Mouse (Mus musculus) neural tube, embryonic 12.5 days (tissue): ENCODE data around the gene Smarca4. TPM values are rescaled to one million over a fixed set of nuclear protein-coding genes. Genes with fewer than 3 reads are reported as not detected.

Experiments used
- ATAC-seq: fragments of 200-750 bp; cut with Nextera tagmentation; 2 replicates; pipeline ENCODE4 v1.8.0; 2017; ENCODE audit warnings: low read depth, mild to moderate bottlenecking, moderate TSS enrichment, moderate library complexity; ENCODE audit not compliant: low FRiP score
- H3K27ac ChIP-seq: fragments of 300-500 bp; sonication (generic); 2 replicates; pipeline ENCODE4 v1.5.1; 2016
- H3K27me3 ChIP-seq: fragments of 300-500 bp; sonication (generic); replicated peaks from 2 replicates; pipeline ENCODE4 v1.6.1; 2016; ENCODE audit warnings: mild to moderate bottlenecking
- H3K36me3 ChIP-seq: fragments of 300-500 bp; sonication (generic); 2 replicates; pipeline ENCODE4 v1.6.1; 2016; ENCODE audit warnings: mild to moderate bottlenecking
- H3K4me1 ChIP-seq: fragments of 300-500 bp; sonication (generic); 2 replicates; pipeline ENCODE4 v1.6.1; 2016
- H3K4me2 ChIP-seq: fragments of 300-500 bp; sonication (generic); replicated peaks from 2 replicates; pipeline ENCODE4 v1.6.1; 2016; ENCODE audit warnings: mild to moderate bottlenecking
- H3K4me3 ChIP-seq: fragments of 300-500 bp; sonication (generic); 2 replicates; pipeline ENCODE4 v1.5.1; 2016
- H3K9ac ChIP-seq: fragments of 300-500 bp; sonication (generic); 2 replicates; pipeline ENCODE4 v1.6.1; 2016; ENCODE audit warnings: mild to moderate bottlenecking
- H3K9me3 ChIP-seq: fragments of 300-500 bp; sonication (generic); 2 replicates; pipeline ENCODE4 v1.6.1; 2016; ENCODE audit warnings: mild to moderate bottlenecking
- WGBS: fragments of 180-500 bp; shearing (Covaris S2); methylation state at CpG from one replicate; pipeline ENCODE4 v1.1.7; 2016; 5-methylcytosine and 5-hydroxymethylcytosine counted together
- polyA plus RNA-seq: library from polyadenylated mRNA; unstranded; fragments of >200 nt; fragmentation: Nextera tagmentation; extraction: Ambion mirVana; gene quantifications from 2 replicates; pipeline ENCODE4 v1.2.1, GENCODE M21; 2016

Smarca4 gene
- polyA plus RNA-seq, 1 experiment from 2014 or later: 186 TPM

DNA sequence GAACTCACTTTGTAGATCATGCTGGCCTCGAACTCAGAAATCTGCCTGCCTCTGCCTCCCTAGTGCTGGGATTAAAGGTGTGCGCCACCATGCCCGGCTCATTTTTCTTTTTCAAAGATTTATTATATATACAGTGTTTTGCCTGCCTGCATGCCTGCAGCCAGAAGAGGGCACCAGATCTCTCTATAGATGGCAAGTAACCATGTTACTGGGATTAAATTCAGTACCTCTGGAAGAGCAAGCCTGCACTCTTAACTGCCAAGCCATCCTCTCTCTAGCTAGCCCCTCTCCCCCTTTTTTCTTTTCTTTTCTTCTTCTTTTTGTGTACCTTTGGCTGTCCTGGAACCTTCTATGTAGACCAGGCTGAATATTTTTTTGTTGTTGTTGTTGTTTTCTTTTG is 14.7 kb downstream of the Smarca4 start:
- H3K4me3 ChIP-seq: no peak overlapping the region
- H3K27me3 ChIP-seq: no peaks in the 10 kb centered on the region
- peaks cover 37% of the 10 kb centered on the region for H3K36me3 ChIP-seq
- no peak for ATAC-seq
- H3K9me3 ChIP-seq: no peaks in the 10 kb centered on the region
- H3K4me1 ChIP-seq: peaks cover 5% of the 10 kb centered on the region; the same call in 1 of the 2 replicates
- WGBS: 86% methylated on average over 3 of the region's 3 CpGs
- no peak overlapping the region for H3K9ac ChIP-seq
- no peak overlapping the region for H3K27ac ChIP-seq
- H3K4me2 ChIP-seq: no peak overlapping the region

DNA sequence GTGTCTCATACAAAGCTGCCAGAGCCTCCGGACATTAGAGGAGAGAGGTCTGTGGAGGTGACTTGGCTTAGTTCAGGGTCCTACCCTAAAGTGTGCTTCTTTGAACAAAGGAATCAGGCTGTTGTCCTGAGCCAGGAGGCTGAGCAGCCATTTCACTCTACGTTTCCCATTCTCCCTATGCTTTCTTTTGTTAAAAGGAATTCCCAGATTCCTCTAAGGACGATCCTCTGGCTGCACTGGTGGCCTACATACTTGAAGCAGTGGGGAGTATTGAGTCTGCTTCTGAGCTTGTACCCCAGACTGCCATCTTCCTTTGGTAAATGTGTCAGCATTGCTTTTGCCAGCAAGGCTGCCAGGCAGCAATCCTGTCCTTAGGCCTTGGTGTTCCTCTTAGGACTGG is 17.1 kb downstream of the Smarca4 start:
- WGBS: 72% methylated on average over 3 of the region's 3 CpGs
- Histone ChIP-seq H3K9me3 (no peaks in the 10 kb centered on the region), H3K4me3 (no peak overlapping the region)

DNA sequence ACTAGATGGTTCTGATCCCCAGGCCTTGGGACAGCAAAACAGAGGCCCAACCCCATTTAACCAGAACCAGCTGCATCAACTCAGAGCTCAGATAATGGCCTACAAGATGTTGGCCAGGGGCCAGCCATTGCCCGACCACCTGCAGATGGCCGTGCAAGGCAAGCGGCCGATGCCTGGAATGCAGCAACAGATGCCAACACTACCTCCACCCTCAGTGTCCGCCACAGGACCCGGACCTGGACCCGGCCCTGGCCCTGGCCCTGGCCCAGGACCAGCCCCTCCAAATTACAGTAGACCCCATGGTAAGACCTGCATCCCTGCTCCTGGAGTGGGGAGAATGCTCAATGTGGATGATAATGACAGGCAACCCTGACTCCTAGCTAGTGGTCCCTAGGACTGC is 19.7 kb downstream of the Smarca4 start:
- Histone ChIP-seq H3K9me3 (no peaks in the 10 kb centered on the region), H3K9ac (no peak overlapping the region), H3K4me3 (no peak overlapping the region), H3K4me1 (no peaks in the 10 kb centered on the region), H3K36me3 (peaks cover 87% of the 10 kb centered on the region), H3K27ac (no peak overlapping the region), H3K27me3 (no peaks in the 10 kb centered on the region), H3K4me2 (no peak overlapping the region)
- WGBS: 82% methylated on average over 7 of the region's 7 CpGs
- ATAC-seq: no peak

More for the DNA sequence above, 17.1 kb downstream of the Smarca4 start:
- H3K36me3 ChIP-seq: peaks cover 61% of the 10 kb centered on the region
- H3K9ac ChIP-seq: no peak overlapping the region
- ATAC-seq: no peak
- H3K27ac ChIP-seq: no peak overlapping the region
- H3K4me2 ChIP-seq: no peak overlapping the region
- H3K4me1 ChIP-seq: no peaks in the 10 kb centered on the region
- no peaks in the 10 kb centered on the region for H3K27me3 ChIP-seq

DNA sequence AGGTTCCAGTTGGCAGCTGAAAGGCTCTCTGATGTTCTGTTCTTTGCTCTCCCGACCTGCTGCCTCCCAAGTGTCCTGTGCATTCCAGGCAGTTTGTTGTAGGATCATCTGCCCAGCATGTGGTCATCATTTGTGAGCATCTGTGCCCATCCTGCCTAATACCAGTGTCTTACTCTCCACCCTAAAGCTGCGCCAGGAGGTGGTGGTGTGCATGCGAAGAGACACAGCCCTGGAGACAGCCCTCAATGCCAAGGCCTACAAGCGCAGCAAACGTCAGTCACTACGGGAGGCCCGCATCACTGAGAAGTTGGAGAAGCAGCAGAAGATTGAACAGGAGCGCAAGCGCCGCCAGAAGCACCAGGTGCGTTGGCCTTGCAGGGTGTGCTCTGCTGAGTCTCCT is 23.1 kb downstream of the Smarca4 start:
- no peak for ATAC-seq
- Histone ChIP-seq H3K4me3 (no peak overlapping the region), H3K27ac (no peak overlapping the region), H3K36me3 (peaks cover 100% of the 10 kb centered on the region), H3K27me3 (no peaks in the 10 kb centered on the region), H3K9me3 (no peaks in the 10 kb centered on the region), H3K4me2 (no peak overlapping the region), H3K4me1 (no peaks in the 10 kb centered on the region), H3K9ac (no peak overlapping the region)
- 97% methylated on average over 11 of the region's 11 CpGs for WGBS

DNA sequence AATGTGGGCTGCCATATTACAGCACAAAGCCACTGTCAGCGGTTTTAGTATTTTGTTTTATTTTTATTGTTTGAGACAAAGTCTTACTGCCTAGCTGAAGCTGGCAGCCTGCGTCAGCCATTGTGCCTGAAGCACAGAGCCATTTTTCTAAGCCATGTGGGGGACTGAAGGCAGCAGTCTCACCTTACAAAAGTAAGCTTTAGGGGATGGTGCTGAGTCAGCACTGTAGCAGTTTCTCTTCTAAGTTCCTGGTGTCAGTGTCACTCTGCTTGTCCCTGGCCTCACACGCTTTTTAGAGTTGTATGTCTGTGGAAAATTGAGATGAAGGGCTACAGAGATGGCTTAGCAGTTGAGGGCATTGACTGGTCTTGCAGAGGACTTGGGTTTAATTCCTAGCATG is 30.4 kb downstream of the Smarca4 start:
- peaks cover 87% of the 10 kb centered on the region for H3K36me3 ChIP-seq
- WGBS: 94% methylated on average over 3 of the region's 3 CpGs
- ATAC-seq: no peak

DNA sequence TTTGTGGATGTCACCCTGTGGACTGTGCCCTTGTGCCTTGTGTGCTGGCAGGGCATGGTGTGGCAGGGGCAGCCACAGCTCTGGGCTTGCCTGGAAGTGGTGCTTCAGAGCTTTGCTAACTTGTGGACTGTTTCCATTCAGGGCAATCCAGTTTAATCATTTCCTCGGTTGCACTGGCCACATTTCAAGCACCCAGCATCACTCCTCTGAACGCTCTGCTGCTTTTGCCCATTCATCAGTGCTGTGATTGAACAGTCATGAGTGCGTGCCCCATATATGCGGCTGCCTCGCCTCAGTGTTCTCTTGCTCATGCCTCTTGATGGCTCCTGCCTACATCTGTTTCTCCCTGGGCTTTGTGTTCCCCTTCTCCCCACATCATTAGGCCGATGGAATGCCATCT is 31.8 kb downstream of the Smarca4 start:
- H3K36me3 ChIP-seq: peaks cover 78% of the 10 kb centered on the region
- 89% methylated on average over 6 of the region's 6 CpGs for WGBS

More for the DNA sequence above, 30.4 kb downstream of the Smarca4 start:
- Histone ChIP-seq H3K4me3 (no peak overlapping the region), H3K27me3 (no peaks in the 10 kb centered on the region), H3K9ac (no peak overlapping the region), H3K27ac (no peak overlapping the region), H3K4me1 (no peaks in the 10 kb centered on the region), H3K4me2 (no peak overlapping the region), H3K9me3 (no peaks in the 10 kb centered on the region)

DNA sequence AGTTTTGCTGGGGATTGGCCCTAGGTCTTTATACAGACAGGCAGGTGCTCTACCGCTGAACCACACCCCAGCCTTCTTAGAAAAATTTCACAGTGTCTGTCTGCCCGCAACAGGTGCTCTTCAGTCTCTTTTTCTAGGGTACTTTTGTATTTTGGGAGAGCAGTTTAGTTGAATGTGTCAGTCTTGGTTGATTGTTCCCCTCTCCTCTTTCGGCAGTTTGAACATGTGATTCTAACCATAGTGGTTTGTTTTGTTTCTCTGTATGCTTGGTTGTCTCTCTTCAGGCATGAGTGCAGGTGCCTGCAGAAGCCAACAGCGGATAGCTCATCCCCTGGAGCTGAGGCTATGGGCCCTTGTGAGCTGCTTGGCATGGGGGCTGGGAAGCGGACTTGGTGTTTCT is 36.3 kb downstream of the Smarca4 start:
- 94% methylated on average over 5 of the region's 5 CpGs for WGBS
- Histone ChIP-seq H3K27ac (no peak overlapping the region), H3K36me3 (peaks cover 71% of the 10 kb centered on the region)

More for the DNA sequence above, 31.8 kb downstream of the Smarca4 start:
- no peak overlapping the region for H3K27ac ChIP-seq
- H3K4me3 ChIP-seq: no peak overlapping the region
- H3K4me1 ChIP-seq: no peaks in the 10 kb centered on the region
- no peaks in the 10 kb centered on the region for H3K9me3 ChIP-seq
- no peaks in the 10 kb centered on the region for H3K27me3 ChIP-seq
- ATAC-seq: no peak
- H3K4me2 ChIP-seq: no peak overlapping the region
- no peak overlapping the region for H3K9ac ChIP-seq

DNA sequence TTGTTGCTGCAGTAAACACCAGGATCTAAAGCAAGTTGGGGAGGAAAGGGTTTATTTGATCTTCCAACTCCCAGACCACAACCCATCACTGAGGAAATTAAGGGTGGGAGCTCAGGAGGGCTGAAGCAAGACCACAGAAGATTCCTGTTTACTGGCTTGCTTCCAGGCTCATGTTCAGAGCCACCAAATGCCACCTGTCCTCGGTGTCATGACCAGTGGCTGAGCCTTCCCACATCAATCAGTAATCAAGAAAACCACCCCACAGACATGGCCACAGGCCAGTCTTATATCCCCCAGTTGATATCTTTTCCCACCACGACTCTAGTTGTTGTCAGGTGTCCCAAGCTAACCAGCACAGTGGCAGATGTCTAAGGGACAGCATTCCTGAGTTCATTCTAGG is 37.3 kb downstream of the Smarca4 start:
- Histone ChIP-seq H3K9ac (no peak overlapping the region), H3K4me3 (no peak overlapping the region), H3K9me3 (no peaks in the 10 kb centered on the region), H3K27me3 (no peaks in the 10 kb centered on the region), H3K36me3 (peaks cover 67% of the 10 kb centered on the region), H3K27ac (no peak overlapping the region), H3K4me1 (no peaks in the 10 kb centered on the region), H3K4me2 (no peak overlapping the region)
- no peak for ATAC-seq
- 94% methylated on average over 2 of the region's 2 CpGs for WGBS

More for the DNA sequence above, 36.3 kb downstream of the Smarca4 start:
- no peak overlapping the region for H3K9ac ChIP-seq
- H3K4me1 ChIP-seq: no peaks in the 10 kb centered on the region
- H3K27me3 ChIP-seq: no peaks in the 10 kb centered on the region
- H3K4me2 ChIP-seq: no peak overlapping the region
- H3K4me3 ChIP-seq: no peak overlapping the region
- no peaks in the 10 kb centered on the region for H3K9me3 ChIP-seq
- ATAC-seq: no peak

DNA sequence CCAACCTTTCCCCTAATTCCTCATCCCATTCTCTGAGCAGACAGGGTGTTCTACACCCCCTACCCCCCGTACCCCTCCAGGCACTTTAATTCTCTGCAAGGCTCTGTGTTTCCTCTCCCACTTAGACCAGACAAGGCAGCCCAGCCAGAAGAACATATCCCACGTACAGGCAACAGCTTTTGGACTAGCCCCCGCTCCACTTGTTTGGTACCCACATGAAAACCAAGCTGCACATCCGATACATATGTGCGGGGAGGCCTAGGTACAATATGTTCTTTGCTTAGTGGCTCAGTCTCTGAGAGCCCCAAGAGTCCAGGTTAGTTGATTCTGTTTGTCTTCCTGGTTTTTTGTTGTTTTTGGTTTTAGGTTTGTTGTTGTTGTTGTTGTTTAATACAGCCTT is 46.1 kb downstream of the Smarca4 start:
- ATAC-seq: no peak
- no peak overlapping the region for H3K4me3 ChIP-seq
- H3K36me3 ChIP-seq: peaks cover 93% of the 10 kb centered on the region
- no peaks in the 10 kb centered on the region for H3K9me3 ChIP-seq
- H3K9ac ChIP-seq: no peak overlapping the region
- WGBS: 98% methylated on average over 5 of the region's 5 CpGs
- H3K4me1 ChIP-seq: no peaks in the 10 kb centered on the region
- H3K27me3 ChIP-seq: no peaks in the 10 kb centered on the region
- no peak overlapping the region for H3K4me2 ChIP-seq
- no peak overlapping the region for H3K27ac ChIP-seq

DNA sequence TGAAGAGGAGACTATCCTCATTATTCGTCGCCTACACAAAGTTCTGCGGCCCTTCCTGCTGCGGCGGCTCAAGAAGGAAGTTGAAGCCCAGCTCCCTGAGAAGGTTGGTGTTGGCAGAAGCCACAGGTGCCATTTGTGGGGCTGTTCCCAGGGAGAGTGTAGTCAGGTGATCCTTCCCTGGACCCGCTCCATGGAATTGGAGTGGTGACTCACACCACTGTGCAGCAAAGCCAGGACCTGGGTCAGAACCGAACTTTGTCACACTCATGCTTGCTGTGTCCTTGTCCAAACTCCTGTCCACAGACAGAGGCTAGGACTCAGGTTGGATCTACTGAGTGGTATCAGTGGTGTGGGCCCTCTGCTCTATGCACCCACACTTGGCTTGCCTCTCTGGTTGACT is 53.0 kb downstream of the Smarca4 start:
- no peak overlapping the region for H3K4me2 ChIP-seq
- H3K27me3 ChIP-seq: no peaks in the 10 kb centered on the region
- no peak overlapping the region for H3K4me3 ChIP-seq
- H3K27ac ChIP-seq: no peak overlapping the region
- H3K9me3 ChIP-seq: no peaks in the 10 kb centered on the region
- H3K36me3 ChIP-seq: peaks cover 100% of the 10 kb centered on the region
- ATAC-seq: no peak
- no peak overlapping the region for H3K9ac ChIP-seq
- H3K4me1 ChIP-seq: no peaks in the 10 kb centered on the region
- 93% methylated on average over 7 of the region's 7 CpGs for WGBS

DNA sequence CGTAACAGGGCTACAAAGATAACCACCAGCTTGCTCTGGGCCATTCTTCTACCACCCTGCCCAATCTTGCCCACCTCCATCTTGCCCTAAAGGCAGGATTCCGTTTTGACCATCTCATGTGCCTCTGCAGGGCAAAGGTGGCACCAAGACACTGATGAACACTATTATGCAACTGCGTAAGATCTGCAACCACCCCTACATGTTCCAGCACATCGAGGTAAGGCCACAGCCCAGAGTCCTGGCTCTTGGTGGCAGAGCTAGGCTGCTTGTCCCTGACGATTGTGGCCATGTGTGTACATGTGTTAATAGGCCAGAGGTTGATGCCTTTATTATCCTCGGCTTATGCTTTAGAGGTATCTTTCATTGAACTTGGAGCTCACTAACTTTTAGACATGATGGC is 54.4 kb downstream of the Smarca4 start:
- Histone ChIP-seq H3K36me3 (peaks cover 100% of the 10 kb centered on the region), H3K27me3 (no peaks in the 10 kb centered on the region), H3K27ac (no peak overlapping the region), H3K4me1 (no peaks in the 10 kb centered on the region), H3K9me3 (no peaks in the 10 kb centered on the region), H3K9ac (no peak overlapping the region), H3K4me2 (no peak overlapping the region), H3K4me3 (no peak overlapping the region)
- 93% methylated on average over 6 of the region's 6 CpGs for WGBS
- ATAC-seq: no peak

DNA sequence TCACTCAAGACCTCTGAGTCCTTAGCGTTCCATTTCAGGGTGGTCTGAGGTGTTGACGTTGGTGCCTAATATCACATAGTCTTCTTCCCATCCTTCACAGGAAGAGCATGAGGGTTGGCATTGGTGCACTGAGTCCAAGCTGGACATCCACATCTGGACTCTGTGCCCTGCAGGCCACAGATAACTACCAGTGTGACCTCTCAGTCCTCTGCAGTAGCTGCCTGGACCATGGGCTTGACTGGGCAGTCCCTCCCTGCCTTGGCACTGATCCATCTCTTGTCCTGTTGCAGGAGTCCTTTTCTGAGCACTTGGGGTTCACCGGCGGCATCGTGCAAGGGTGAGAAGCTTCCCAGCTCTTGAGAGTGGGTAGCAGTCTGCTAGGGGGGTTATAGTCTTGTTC is 55.8 kb downstream of the Smarca4 start:
- no peaks in the 10 kb centered on the region for H3K4me1 ChIP-seq
- H3K9ac ChIP-seq: no peak overlapping the region
- no peak overlapping the region for H3K4me3 ChIP-seq
- no peaks in the 10 kb centered on the region for H3K27me3 ChIP-seq
- peaks cover 100% of the 10 kb centered on the region for H3K36me3 ChIP-seq
- no peaks in the 10 kb centered on the region for H3K9me3 ChIP-seq
- no peak overlapping the region for H3K27ac ChIP-seq
- 99% methylated on average over 5 of the region's 5 CpGs for WGBS
- ATAC-seq: no peak
- no peak overlapping the region for H3K4me2 ChIP-seq

DNA sequence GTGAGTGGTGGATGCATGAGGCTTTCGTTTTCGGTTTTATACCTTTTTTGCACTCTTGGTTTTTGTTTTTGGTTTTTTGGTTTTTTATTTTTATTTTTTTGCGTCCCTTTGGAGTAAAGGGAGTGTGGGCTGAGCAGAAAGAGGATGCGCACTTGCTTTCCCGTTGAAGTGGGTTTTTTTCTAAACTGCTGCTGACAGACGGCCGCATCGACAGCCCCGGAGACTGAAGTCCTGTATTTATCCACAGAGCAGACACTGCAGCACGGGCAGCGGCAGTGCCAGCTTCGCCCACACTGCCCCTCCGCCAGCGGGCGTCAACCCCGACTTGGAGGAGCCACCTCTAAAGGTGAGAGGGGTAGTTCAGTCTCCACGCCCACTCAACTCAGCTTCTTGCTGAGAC is 61.7 kb downstream of the Smarca4 start:
- Histone ChIP-seq H3K4me3 (no peak overlapping the region), H3K4me2 (no peak overlapping the region), H3K9me3 (no peaks in the 10 kb centered on the region), H3K27me3 (no peaks in the 10 kb centered on the region), H3K4me1 (no peaks in the 10 kb centered on the region), H3K9ac (no peak overlapping the region), H3K27ac (no peak overlapping the region), H3K36me3 (peaks cover 97% of the 10 kb centered on the region)
- ATAC-seq: no peak
- WGBS: 96% methylated on average over 17 of the region's 17 CpGs
